Comparison of ENCODE assay signal across 22 mouse cellular contexts in the genomic region with DNA sequence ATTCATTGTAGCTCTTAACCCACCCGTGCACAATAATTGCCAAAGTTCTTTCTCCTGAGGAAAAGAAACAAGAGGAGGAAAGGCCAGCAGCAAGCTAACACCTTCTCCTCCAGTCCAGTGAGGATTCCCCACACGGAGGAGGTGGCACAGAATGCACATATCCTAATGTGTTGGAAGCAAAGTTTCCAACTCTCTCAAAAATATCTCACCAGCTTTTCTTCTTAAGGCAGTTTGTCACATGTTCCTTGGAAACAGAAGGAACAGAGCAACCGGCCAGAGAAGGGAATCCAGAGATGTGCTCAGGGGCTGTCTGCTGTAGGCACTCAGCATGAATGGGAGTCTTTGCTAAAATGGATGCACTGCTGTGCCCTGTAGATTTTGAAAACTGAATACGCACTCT.
A peak's percentile ranks its signal among the peaks of the same experiment; 100 is the strongest.
DNase-seq lines count a peak whose midpoint lies in the region; ATAC-seq lines count a peak whose summit lies in the region.
"Had no signal": no experiment of that assay in that cellular context is flagged by ENCODE, and none has a peak within 500 bp of the region (broad histone marks: within the 10 kb centered on the region; RNA-seq: fewer than 3 reads in every experiment).

No protein-coding gene starts in this region.

- ATAC-seq in frontal cortex, adult (ENCODE audit: low TSS enrichment) = peak; percentile 82
- ATAC-seq in hindbrain, embryonic 11.5 days (ENCODE audit: low FRiP score) = no peak
- ATAC-seq: activated CD4-positive, CD25-positive, alpha-beta regulatory T cell, adult 4 months; forebrain, embryonic 13.5 days; forebrain, embryonic 16.5 days; hindbrain, embryonic 16.5 days had no signal

- H3K4me2 ChIP-seq in hindbrain, embryonic 11.5 days (replicated peaks; ENCODE audit: low read depth, low read length) = no peak overlapping the region
- H3K4me2 ChIP-seq: forebrain, embryonic 13.5 days; heart, embryonic 13.5 days; hindbrain, embryonic 13.5 days had no signal

- H3K4me1 ChIP-seq in hindbrain, embryonic 11.5 days (replicated peaks; ENCODE audit: control insufficient read depth, insufficient read depth, low read length) = no peaks in the 10 kb centered on the region
- H3K4me1 ChIP-seq: forebrain, embryonic 10.5 days; forebrain, embryonic 13.5 days; heart, embryonic 10.5 days; heart, embryonic 13.5 days; hindbrain, embryonic 13.5 days had no signal

- no peaks in the 10 kb centered on the region for H3K36me3 ChIP-seq in hindbrain, embryonic 11.5 days (ENCODE audit: control insufficient read depth, insufficient read depth, low read length)
- H3K36me3 ChIP-seq: forebrain, embryonic 10.5 days; heart, embryonic 10.5 days; heart, embryonic 13.5 days; hindbrain, embryonic 13.5 days had no signal

- no peak overlapping the region for H3K4me3 ChIP-seq in hindbrain, embryonic 11.5 days (ENCODE audit: low read depth, low read length)
- H3K4me3 ChIP-seq: forebrain, embryonic 10.5 days; forebrain, embryonic 13.5 days; heart, adult 2 months; heart, embryonic 10.5 days; heart, embryonic 13.5 days; hindbrain, embryonic 13.5 days had no signal

- no peaks in the 10 kb centered on the region for H3K27me3 ChIP-seq in hindbrain, embryonic 11.5 days (ENCODE audit: control insufficient read depth, insufficient read depth, low read length)
- H3K27me3 ChIP-seq: forebrain, embryonic 13.5 days; heart, embryonic 13.5 days; hindbrain, embryonic 13.5 days had no signal

- H3K9me3 ChIP-seq in hindbrain, embryonic 11.5 days (ENCODE audit: control insufficient read depth, low read length) = no peaks in the 10 kb centered on the region
- H3K9me3 ChIP-seq: forebrain, embryonic 10.5 days; forebrain, embryonic 13.5 days; heart, embryonic 10.5 days; heart, embryonic 13.5 days; hindbrain, embryonic 13.5 days had no signal

- H3K27ac ChIP-seq in hindbrain, embryonic 11.5 days (ENCODE audit: low read depth, low read length) = no peak overlapping the region
- H3K27ac ChIP-seq: forebrain, embryonic 10.5 days; forebrain, embryonic 13.5 days; heart, adult 2 months; heart, embryonic 10.5 days; heart, embryonic 13.5 days; hindbrain, embryonic 13.5 days had no signal

- no peak overlapping the region for H3K9ac ChIP-seq in hindbrain, embryonic 11.5 days (ENCODE audit: low read depth, low read length)
- H3K9ac ChIP-seq: forebrain, embryonic 13.5 days; heart, embryonic 13.5 days; hindbrain, embryonic 13.5 days had no signal

- no peak for DNase-seq in frontal cortex, postnatal 10 days (ENCODE audit: low spot score in 2 of 2)
- peak; percentile 3 to 14 for DNase-seq in left cerebral cortex, adult 18-20 months (ENCODE audit: low spot score in 2 of 2)
- no peak for DNase-seq in left cerebral cortex, adult 11 months (ENCODE audit: low spot score)
- peak; percentile 17 to 20 for DNase-seq in right cerebral cortex, adult 2 months (ENCODE audit: low spot score in 2 of 2)
- DNase-seq in right cerebral cortex, postnatal 4 days = no peak
- no peak for DNase-seq in hindbrain, embryonic 11.5 days (ENCODE audit: low spot score)
- DNase-seq: adrenal gland, adult 8-10 months; adrenal gland, postnatal 25 days; cerebellum, adult 18-20 months; cerebellum, adult 9-10 months; cerebellum, postnatal 14 days; gastrocnemius, postnatal 25 days; heart, adult 2 months had no signal

- 84% methylated on average over 4 of the region's 4 CpGs for WGBS in hindbrain, embryonic 11.5 days

Comparison
In these comparisons a context has a peak if more than half of its experiments do, and no peak if none do; other contexts are left out.
1. DNase-seq: peak in left cerebral cortex, adult 18-20 months (2 of 2) and right cerebral cortex, adult 2 months (2 of 2); none in frontal cortex, postnatal 10 days (0 of 2), left cerebral cortex, adult 11 months (single experiment), right cerebral cortex, postnatal 4 days (single experiment) and hindbrain, embryonic 11.5 days (single experiment).